Mouse (Mus musculus) heart, adult 10 weeks (tissue): ENCODE results near the gene Gm3317. TPM values are rescaled to one million over a fixed set of nuclear protein-coding genes. Genes with fewer than 3 reads are reported as not detected.

ENCODE experiments used
- polyA plus RNA-seq: library from polyadenylated mRNA; stranded (reverse); fragments of 350-450 nt; fragmentation: Illumina TruSeq; extraction: RNeasy Lipid Tissue Mini Kit (QIAGEN cat#74804); gene quantifications from one replicate; pipeline ENCODE4 v1.2.3, GENCODE M21; 2014; ENCODE audit warnings: low read depth, low replicate concordance

Gm3317 gene
- not detected for polyA plus RNA-seq

DNA sequence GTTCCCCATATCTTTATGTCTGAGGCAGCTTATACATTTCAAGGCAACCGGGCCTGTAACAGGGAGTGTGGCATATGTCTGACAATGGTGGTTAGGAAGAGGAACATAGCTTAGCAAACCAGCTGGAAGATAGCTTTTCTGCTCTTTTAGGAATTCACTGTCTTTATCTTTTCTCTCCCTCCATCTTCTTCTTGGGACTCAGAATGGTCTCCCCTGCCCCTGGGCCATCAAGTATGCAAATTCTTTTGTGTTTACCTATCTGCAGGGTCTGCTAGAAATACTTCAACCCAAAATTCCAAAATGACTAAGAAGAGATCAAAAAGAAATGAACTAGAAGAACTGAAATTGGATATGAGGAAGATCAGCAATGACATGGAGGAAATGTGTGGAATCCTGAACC, at the start of gene Gm3317:
Gm3317 (plus strand) TSS at position 301 of the 400 bp plus-strand sequence.

DNA sequence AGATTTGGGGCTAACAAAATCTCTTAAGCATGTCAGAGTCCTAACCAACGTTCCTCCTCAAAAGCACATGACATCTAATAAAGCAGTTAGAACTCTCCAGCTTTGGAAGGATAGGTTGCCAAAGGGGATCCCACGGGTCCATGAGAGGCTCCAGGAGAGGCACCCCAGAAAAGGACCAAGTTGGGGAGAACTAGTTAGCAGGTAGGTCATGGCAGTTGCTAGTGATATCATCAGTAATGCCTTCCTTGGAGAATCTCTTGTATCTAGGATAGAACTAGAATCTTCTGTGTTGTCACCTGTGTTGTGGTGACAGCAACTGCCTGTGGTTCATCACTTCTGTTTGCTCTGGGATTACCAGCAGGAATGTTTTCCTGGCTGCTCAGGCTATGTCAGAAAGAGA, 33.1 kb upstream of the Gm3317 start, which contains the start of gene Gm8279:
Gm8279 (plus strand) TSS at position 301 of the 400 bp plus-strand sequence.

DNA sequence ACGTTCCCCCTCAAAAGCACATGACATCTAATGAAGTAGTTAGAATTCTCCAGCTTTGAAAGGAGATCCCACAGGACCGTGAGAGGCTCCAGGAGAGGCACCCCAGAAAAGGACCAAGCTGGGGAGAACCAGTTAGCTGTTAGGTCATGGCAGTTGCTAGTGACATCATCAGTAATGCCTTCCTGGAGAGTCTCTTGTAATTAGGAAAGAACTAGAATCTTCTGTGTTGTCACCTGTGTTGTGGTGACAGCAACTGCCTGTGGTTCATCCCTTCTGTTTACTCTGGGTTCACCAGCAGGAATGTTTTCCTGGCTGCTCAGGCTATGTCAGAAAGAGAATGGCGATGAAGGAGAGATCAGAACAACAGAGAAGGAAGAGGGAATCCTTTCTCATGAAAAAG, 21.2 kb downstream of the Gm3317 start, which contains the start of gene Gm8271:
Gm8271 (plus strand) TSS at position 301 of the 400 bp plus-strand sequence.

Other genes with a start within 250 kb of the Gm3317 start
- not detected for gene Gm8297, start 180.6 kb upstream of the Gm3317 start, polyA plus RNA-seq
- not detected for gene Gm3298, start 148.6 kb upstream of the Gm3317 start, polyA plus RNA-seq
- gene 4930555G01Rik, start 113.9 kb upstream of the Gm3317 start, polyA plus RNA-seq = not detected
- 1.0 TPM for gene Gm8281, start 93.5 kb upstream of the Gm3317 start, polyA plus RNA-seq
- not detected for gene Gm8279, start 33.0 kb upstream of the Gm3317 start, polyA plus RNA-seq
- gene Gm8271, start 21.3 kb downstream of the Gm3317 start, polyA plus RNA-seq = not detected
- gene Gm3526, start 96.0 kb downstream of the Gm3317 start, polyA plus RNA-seq = not detected
- not detected for gene Gm3542, start 170.4 kb downstream of the Gm3317 start, polyA plus RNA-seq
- gene Gm3500, start 224.5 kb downstream of the Gm3317 start, polyA plus RNA-seq = 0.31 TPM